Mouse (Mus musculus) liver, postnatal 0 days (tissue): ENCODE measurements around the gene Etnppl.

Source experiments
- CTCF ChIP-seq: sonication (generic); IDR thresholded peaks from 2 replicates; pipeline ENCODE4 v1.5.1; 2016; ENCODE audit warnings: antibody characterized with exemption, low read depth
- EP300 ChIP-seq: IDR thresholded peaks from 2 replicates; pipeline ENCODE4 v1.6.1; 2016; ENCODE audit warnings: antibody characterized with exemption, low read depth, mild to moderate bottlenecking

GRCm38 (mm10) chr3:130573243-130573642, 44.0 kb upstream of the Etnppl start:
- TF ChIP-seq CTCF (peak; percentile 52), EP300 (no peak)
